Mouse (Mus musculus): ENCODE results near the gene Rpp38.

Gene Rpp38

DNA sequence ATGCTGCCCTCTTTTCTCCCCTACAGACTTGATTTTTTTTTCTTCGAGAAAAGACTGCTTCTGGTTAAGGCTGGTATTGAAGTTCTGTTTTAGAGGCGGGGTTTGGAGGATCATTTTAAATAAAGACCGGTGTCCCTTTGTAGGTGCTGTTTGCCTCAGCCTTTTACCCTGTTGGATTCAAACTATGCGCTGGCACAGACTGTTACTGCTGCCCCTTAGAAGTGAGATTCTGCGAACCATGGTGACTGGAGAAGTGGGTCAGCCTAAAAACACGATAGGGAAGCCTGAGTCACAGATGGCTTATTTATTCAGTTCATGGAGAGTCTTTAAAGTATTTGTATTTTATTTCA lies 47.3 kb downstream of the Rpp38 start:
- no peak for DNase-seq

DNA sequence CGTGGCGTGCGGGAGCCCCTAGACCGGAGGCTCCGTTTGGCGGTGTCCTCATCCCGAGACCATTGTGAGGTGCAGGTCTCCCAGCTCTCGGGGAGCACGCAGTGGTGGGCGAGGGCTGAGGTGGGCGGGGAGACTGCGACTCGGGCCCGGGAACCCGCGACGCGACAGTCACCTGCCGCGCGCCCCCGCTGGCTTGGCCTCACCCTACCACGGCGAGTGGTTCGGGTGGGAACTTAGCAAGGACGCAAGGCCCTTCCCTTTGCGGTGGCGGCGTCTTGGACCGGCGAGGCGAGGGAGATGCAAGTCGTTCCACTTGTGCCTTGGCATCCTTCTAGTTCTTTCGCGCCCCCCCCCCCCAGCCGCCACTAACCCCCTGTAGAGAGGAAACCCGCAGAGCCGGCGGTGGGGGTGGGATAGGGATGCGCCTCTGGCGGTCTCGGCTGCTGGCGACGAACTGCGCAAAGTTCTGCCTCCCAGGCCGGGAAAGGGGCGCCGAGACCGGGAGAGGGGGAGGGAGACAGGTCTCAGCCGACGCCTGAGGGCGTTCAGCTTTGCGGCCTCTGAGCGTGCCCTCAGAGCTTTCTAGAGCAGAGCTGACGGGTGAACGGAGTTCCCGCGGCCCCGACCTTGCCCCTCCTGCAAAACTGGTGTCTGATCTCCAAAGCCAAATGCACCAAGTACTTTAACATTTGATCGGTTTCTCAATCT lies 47.8 kb downstream of the Rpp38 start:
- DNase-seq, result peak; percentile 62 to 63

DNA sequence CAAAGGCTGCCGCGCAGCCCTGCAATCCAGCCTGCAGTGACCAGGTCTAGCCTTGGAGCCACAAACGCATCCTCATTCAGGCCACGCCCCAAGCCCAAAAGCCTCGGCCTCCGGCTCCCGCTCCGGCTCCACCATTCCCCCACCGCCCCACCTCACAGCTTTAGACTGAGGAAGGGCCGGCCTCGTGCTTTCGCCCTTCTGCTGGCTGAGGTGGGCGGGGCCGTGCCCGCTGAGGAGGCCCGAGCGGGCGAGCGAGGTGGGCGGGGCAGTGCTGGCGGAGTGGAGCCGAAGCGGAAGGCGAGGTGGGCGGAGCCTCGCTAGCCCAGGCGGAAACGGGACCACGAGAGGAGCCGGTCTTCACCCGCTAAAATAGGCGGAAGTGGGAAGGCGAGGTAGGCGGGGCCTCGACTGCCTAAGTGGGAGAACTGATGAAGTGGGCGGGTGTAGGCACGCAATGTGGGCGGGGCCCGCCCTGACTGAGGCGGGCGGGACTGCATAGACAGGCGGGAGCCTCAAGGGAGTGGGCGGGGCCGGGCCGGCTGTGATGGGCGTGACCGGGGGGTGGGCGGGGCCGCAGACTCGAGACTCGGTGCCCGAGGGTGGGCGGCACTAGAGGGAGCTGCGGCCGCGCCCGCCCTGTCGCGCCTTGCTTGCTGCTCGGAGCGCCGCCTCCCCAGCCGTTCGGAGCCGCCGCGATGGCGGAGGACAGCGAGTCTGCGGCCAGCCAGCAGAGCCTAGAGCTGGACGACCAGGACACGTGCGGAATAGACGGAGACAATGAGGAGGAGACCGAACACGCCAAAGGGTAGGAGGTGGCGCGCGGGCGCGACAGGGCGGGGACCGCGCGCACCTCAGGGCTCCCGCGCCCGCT lies 48.6 kb downstream of the Rpp38 start, which contains the start of gene Nmt2:
Gene Nmt2, plus strand, starts transcription at position 611 of the 871 bp plus-strand sequence.
- DNase-seq, result peak; percentile 99 to 100

DNA sequence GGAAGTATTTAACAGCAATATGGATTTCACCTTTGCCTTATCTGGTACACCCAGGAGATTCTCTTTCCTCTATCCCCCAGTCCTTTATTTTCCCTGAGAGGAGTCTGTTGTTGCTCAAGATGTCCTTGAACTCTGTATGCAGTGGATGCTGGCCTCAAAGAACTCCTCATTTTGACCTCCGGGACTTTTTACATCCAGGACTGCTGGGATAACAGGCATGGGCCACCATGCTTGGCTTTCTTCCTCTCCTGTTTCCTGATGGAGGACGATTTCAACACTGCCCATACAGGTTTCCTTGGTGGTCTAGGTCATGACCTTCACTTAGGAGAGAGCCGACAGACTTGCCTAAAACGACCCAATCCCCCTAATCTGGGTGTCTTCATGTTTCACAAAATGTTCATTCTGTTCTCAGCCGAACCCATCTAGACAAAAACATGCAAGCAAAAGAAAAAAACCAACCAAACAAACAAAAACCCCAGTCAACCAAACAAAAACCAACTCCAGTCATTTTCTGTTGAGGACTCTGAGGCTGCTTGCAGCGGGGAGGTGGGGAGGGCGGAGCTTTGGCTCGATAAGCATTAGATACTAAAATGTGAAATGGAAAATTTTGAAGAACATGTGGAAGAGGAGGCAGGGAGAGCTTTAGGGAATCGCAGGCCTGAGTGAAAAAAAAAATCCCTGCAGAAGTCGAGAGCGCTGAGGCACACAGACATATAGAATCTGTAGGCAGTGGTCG lies 49.4 kb downstream of the Rpp38 start:
- no peak for DNase-seq

DNA sequence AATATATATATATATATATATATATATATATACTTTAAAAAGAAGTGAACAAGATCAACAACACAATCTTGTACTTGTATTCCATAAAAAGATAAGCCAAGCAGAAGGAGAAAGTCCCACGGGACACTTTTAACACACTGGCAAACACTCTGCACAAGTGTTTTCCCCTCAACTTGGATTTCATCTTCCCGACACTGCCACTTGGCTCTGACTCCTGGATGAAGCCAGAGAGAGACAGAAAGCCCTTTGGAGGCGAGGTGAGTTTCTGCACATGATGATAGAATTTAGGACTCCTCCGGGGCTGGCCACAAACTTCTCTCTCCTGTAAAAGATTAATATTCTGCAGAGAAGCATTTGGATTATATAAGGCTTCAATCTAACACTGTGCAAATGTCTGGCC lies 51.1 kb downstream of the Rpp38 start:
- DNase-seq, result no peak

Data from spleen, adult 18-20 months (tissue).